Mouse (Mus musculus) myocyte (in vitro differentiated cells): ENCODE data around the gene Zbtb20. TPM values are rescaled to one million over a fixed set of nuclear protein-coding genes. Genes with fewer than 3 reads are reported as not detected.
A peak's percentile ranks its signal among the peaks of the same experiment; 100 is the strongest.

Experiments used
- H3K27me3 ChIP-seq: one replicate; pipeline ENCODE4 v1.6.1; 2011; ENCODE audit not compliant: control insufficient read depth, insufficient read depth, insufficient read length
- H3K36me3 ChIP-seq: one replicate; pipeline ENCODE4 v1.6.1; 2011; ENCODE audit not compliant: control insufficient read depth, insufficient read depth
- H3K4me2 ChIP-seq: one replicate; pipeline ENCODE4 v1.6.1; 2011; ENCODE audit warnings: low read depth, control low read depth
- H3K4me3 ChIP-seq: one replicate; pipeline ENCODE4 v1.5.1; 2011; ENCODE audit warnings: mild to moderate bottlenecking, control low read depth, moderate library complexity
- H3K79me2 ChIP-seq: one replicate; pipeline ENCODE4 v1.6.1; 2011; ENCODE audit not compliant: control insufficient read depth, insufficient read depth
- H3ac ChIP-seq: one replicate; pipeline ENCODE4 v1.6.1; 2011; ENCODE audit not compliant: control insufficient read depth, insufficient read length
- CEBPB ChIP-seq: IDR thresholded peaks from 2 replicates; pipeline ENCODE4 v1.6.1; 2011; ENCODE audit warnings: mild to moderate bottlenecking, moderate library complexity; ENCODE audit not compliant: poor library complexity, insufficient read depth, severe bottlenecking
- E2F4 ChIP-seq: IDR thresholded peaks from one replicate; pipeline ENCODE4 v1.6.1; 2011; ENCODE audit warnings: mild to moderate bottlenecking, control low read depth, moderate library complexity; ENCODE audit not compliant: insufficient read depth
- MAX ChIP-seq: IDR thresholded peaks from one replicate; pipeline ENCODE4 v1.6.1; 2011; ENCODE audit warnings: low read depth, mild to moderate bottlenecking, control low read depth
- MYOD1 ChIP-seq, 3 experiments: IDR thresholded peaks; one replicate each; pipeline ENCODE4 v1.6.1; 2011; ENCODE audit warnings: control low read depth in 2 of 3, low read depth in 2 of 3, mild to moderate bottlenecking in 2 of 3, moderate library complexity in 1 of 3; ENCODE audit not compliant: insufficient read length in 2 of 3, control insufficient read depth in 1 of 3
- MYOG ChIP-seq, 3 experiments: IDR thresholded peaks; one replicate each; pipeline ENCODE4 v1.6.1; 2011; ENCODE audit warnings: control low read depth in 2 of 3, low read depth in 2 of 3, mild to moderate bottlenecking in 2 of 3; ENCODE audit not compliant: insufficient read length in 2 of 3, control insufficient read depth in 1 of 3, insufficient read depth in 1 of 3
- POLR2A ChIP-seq: IDR thresholded peaks from one replicate; pipeline ENCODE4 v1.6.1; 2011; ENCODE audit warnings: low read depth, mild to moderate bottlenecking, control low read depth, moderate library complexity; ENCODE audit not compliant: insufficient read length
- POLR2AphosphoS2 ChIP-seq: IDR thresholded peaks from one replicate; pipeline ENCODE4 v1.6.1; 2011; ENCODE audit warnings: low read depth, control low read depth; ENCODE audit not compliant: insufficient read length
- REST ChIP-seq: IDR thresholded peaks from one replicate; pipeline ENCODE4 v1.6.1; 2011; ENCODE audit warnings: mild to moderate bottlenecking, control low read depth, moderate library complexity; ENCODE audit not compliant: insufficient read depth, insufficient read length
- SRF ChIP-seq: IDR thresholded peaks from one replicate; pipeline ENCODE4 v1.6.1; 2011; ENCODE audit warnings: low read depth; ENCODE audit not compliant: control insufficient read depth, insufficient read length
- TCF12 ChIP-seq: IDR thresholded peaks from one replicate; pipeline ENCODE4 v1.6.1; 2011; ENCODE audit warnings: mild to moderate bottlenecking, control low read depth; ENCODE audit not compliant: poor library complexity, insufficient read depth, severe bottlenecking
- TCF3 ChIP-seq: IDR thresholded peaks from one replicate; pipeline ENCODE4 v1.6.1; 2011; ENCODE audit warnings: low read depth, control low read depth; ENCODE audit not compliant: insufficient read length
- USF1 ChIP-seq: IDR thresholded peaks from one replicate; pipeline ENCODE4 v1.6.1; 2011; ENCODE audit warnings: low read depth, mild to moderate bottlenecking, control low read depth, moderate library complexity
- polyA plus RNA-seq: library from polyadenylated mRNA; unstranded; fragments of >200 nt; fragmentation: generic; extraction: Trizol; gene quantifications from one replicate; pipeline ENCODE4 v1.2.1, GENCODE M21; 2012; ENCODE audit warnings: missing spikeins

Gene Zbtb20
- polyA plus RNA-seq, 1 experiment: 5.0 TPM

GRCm38 (mm10) chr16:43664861-43665260 is 789.2 kb downstream of the Zbtb20 start:
- no peak overlapping the region for H3K4me3 ChIP-seq
- no peaks in the 10 kb centered on the region for H3K27me3 ChIP-seq
- no peaks in the 10 kb centered on the region for H3K36me3 ChIP-seq
- peak overlapping the region; percentile 75 for H3K4me2 ChIP-seq
- H3K79me2 ChIP-seq: no peaks in the 10 kb centered on the region
- H3ac ChIP-seq: no peak overlapping the region
- TF ChIP-seq USF1 (no peak), REST (no peak), TCF3 (no peak), TCF12 (no peak), MAX (no peak), E2F4 (no peak), MYOD1 (IDR thresholded peaks at IDR 0.05; ENCODE audit: control insufficient read depth in 1 of 3, insufficient read length in 2 of 3, low read depth in 2 of 3) (no peak), POLR2AphosphoS2 (no peak), MYOG (IDR thresholded peaks at IDR 0.05; ENCODE audit: control insufficient read depth in 1 of 3, insufficient read depth in 1 of 3, insufficient read length in 2 of 3, low read depth in 2 of 3) (no peak), CEBPB (no peak)

GRCm38 (mm10) chr16:43668294-43668693 is 792.6 kb downstream of the Zbtb20 start:
- Histone ChIP-seq H3K36me3 (no peaks in the 10 kb centered on the region), H3K4me3 (no peak overlapping the region), H3ac (no peak overlapping the region), H3K27me3 (no peaks in the 10 kb centered on the region), H3K79me2 (no peaks in the 10 kb centered on the region), H3K4me2 (no peak overlapping the region)
- TF ChIP-seq SRF: no peak

- no peak overlapping the region for H3K4me2 ChIP-seq
- H3K4me3 ChIP-seq: no peak overlapping the region
- H3K36me3 ChIP-seq: no peaks in the 10 kb centered on the region
- no peak overlapping the region for H3ac ChIP-seq
- no peaks in the 10 kb centered on the region for H3K79me2 ChIP-seq
- TF ChIP-seq MAX (no peak), E2F4 (no peak), MYOG (IDR thresholded peaks at IDR 0.05; ENCODE audit: control insufficient read depth in 1 of 3, insufficient read depth in 1 of 3, insufficient read length in 2 of 3, low read depth in 2 of 3) (no peak), REST (no peak), POLR2AphosphoS2 (no peak), USF1 (no peak), TCF12 (no peak), POLR2A (no peak), CEBPB (no peak), SRF (no peak), MYOD1 (IDR thresholded peaks at IDR 0.05; ENCODE audit: control insufficient read depth in 1 of 3, insufficient read length in 2 of 3, low read depth in 2 of 3) (no peak), TCF3 (no peak)
- no peaks in the 10 kb centered on the region for H3K27me3 ChIP-seq
These were observed 796.3 kb downstream of the Zbtb20 start for GRCm38 (mm10) chr16:43671972-43672371.

GRCm38 (mm10) chr16:43672697-43673096 is 797.0 kb downstream of the Zbtb20 start:
- no peak for TF ChIP-seq USF1
- TF ChIP-seq MYOG (IDR thresholded peaks at IDR 0.05; ENCODE audit: control insufficient read depth in 1 of 3, insufficient read depth in 1 of 3, insufficient read length in 2 of 3, low read depth in 2 of 3): no peak
- TF ChIP-seq TCF12: no peak
- Histone ChIP-seq H3K36me3 (no peaks in the 10 kb centered on the region), H3ac (no peak overlapping the region), H3K4me3 (no peak overlapping the region), H3K79me2 (no peaks in the 10 kb centered on the region), H3K4me2 (no peak overlapping the region), H3K27me3 (no peaks in the 10 kb centered on the region)

- Histone ChIP-seq H3K27me3 (no peaks in the 10 kb centered on the region), H3K4me3 (no peak overlapping the region), H3K36me3 (no peaks in the 10 kb centered on the region), H3K4me2 (no peak overlapping the region), H3ac (no peak overlapping the region), H3K79me2 (no peaks in the 10 kb centered on the region)
- TF ChIP-seq USF1: no peak
- no peak for TF ChIP-seq POLR2AphosphoS2
- no peak for TF ChIP-seq MYOG (IDR thresholded peaks at IDR 0.05; ENCODE audit: control insufficient read depth in 1 of 3, insufficient read depth in 1 of 3, insufficient read length in 2 of 3, low read depth in 2 of 3)
- no peak for TF ChIP-seq POLR2A
- TF ChIP-seq CEBPB: no peak
- TF ChIP-seq TCF12: no peak
- TF ChIP-seq SRF: no peak
- no peak for TF ChIP-seq E2F4
- no peak for TF ChIP-seq MAX
- no peak for TF ChIP-seq TCF3
- TF ChIP-seq REST: no peak
- TF ChIP-seq MYOD1 (IDR thresholded peaks at IDR 0.05; ENCODE audit: control insufficient read depth in 1 of 3, insufficient read length in 2 of 3, low read depth in 2 of 3): no peak
These were observed 798.7 kb downstream of the Zbtb20 start for GRCm38 (mm10) chr16:43674400-43674799.

- Histone ChIP-seq H3K4me3 (no peak overlapping the region), H3K79me2 (no peaks in the 10 kb centered on the region), H3ac (no peak overlapping the region), H3K27me3 (no peaks in the 10 kb centered on the region), H3K36me3 (no peaks in the 10 kb centered on the region), H3K4me2 (no peak overlapping the region)
- TF ChIP-seq SRF (no peak), MYOD1 (IDR thresholded peaks at IDR 0.05; ENCODE audit: control insufficient read depth in 1 of 3, insufficient read length in 2 of 3, low read depth in 2 of 3) (no peak), TCF12 (no peak), USF1 (no peak), MYOG (IDR thresholded peaks at IDR 0.05; ENCODE audit: control insufficient read depth in 1 of 3, insufficient read depth in 1 of 3, insufficient read length in 2 of 3, low read depth in 2 of 3) (no peak), REST (no peak), E2F4 (no peak), POLR2AphosphoS2 (no peak), POLR2A (no peak), TCF3 (no peak), CEBPB (no peak), MAX (no peak)
These were observed 812.3 kb downstream of the Zbtb20 start for GRCm38 (mm10) chr16:43687968-43688367.
